Mouse (Mus musculus): ENCODE results near the gene Sqstm1. TPM values are rescaled to one million over a fixed set of nuclear protein-coding genes. Genes with fewer than 3 reads are reported as not detected.

Sqstm1 gene
- polyA plus RNA-seq, 1 experiment from 2014 or later = 176 TPM

DNA sequence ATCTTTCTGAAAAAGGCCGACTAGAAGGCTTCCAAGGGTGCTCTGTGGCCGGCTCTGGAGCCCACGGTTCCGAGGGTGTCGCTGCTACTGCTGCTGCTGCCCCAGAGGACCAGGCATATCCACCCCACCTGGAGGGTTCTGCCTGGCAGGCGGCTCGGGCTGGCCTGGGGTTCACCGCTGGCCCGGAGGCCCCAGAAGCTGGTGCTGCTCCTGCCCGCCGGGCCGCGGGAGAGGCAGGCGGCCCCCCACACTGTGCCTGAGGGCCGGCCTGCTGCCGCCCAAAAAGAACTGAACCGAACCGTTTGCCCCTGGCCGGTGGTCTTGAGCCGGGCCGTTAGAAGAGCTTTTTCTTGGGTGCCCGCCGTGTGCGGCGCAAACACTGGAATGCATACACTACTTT lies 24.0 kb upstream of the Sqstm1 start:
- WGBS = 91% methylated on average over 25 of the region's 25 CpGs
- H3K27me3 ChIP-seq (replicated peaks; ENCODE audit: control insufficient read depth, insufficient read depth, low read length) = peaks cover 6% of the 10 kb centered on the region; the same call in 1 of the 2 replicates
- ATAC-seq (replicated peaks; ENCODE audit: low FRiP score) (no peak), DNase-seq (ENCODE audit: low spot score) (no peak)
- H3K4me2 ChIP-seq = no peak overlapping the region
- H3K36me3 ChIP-seq (ENCODE audit: control insufficient read depth, insufficient read depth, low read length) = peaks cover 24% of the 10 kb centered on the region
- no peaks in the 10 kb centered on the region for H3K9me3 ChIP-seq (ENCODE audit: control insufficient read depth, low read length)
- peaks cover 29% of the 10 kb centered on the region for H3K4me1 ChIP-seq (replicated peaks; ENCODE audit: control insufficient read depth, insufficient read depth, low read length)
- no peak overlapping the region for H3K27ac ChIP-seq (ENCODE audit: low read depth, low read length)
- H3K9ac ChIP-seq (ENCODE audit: low read depth, low read length) = no peak overlapping the region
- H3K4me3 ChIP-seq (ENCODE audit: low read depth, low read length) = no peak overlapping the region

DNA sequence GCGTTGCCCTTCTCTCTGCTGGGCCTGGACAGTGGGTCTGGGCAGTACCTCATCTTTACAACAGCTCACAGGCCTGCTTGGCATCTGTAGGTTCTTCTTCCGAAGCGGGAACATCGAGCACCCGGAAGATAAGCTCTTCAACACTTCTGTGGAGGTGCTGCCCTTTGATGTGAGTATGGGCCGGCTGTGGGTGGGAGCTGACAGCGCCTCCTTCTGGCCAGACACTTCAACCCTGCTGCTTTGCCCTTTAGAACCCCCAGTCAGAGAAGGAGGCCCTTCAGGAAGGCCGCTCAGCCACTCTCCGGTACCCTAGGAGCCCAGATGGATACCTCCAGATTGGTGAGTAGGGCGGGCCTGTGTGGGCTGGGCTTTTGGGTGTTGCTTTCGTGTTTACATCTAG lies 23.4 kb upstream of the Sqstm1 start:
- peaks cover 24% of the 10 kb centered on the region for H3K36me3 ChIP-seq (ENCODE audit: control insufficient read depth, insufficient read depth, low read length)
- DNase-seq (ENCODE audit: low spot score) = no peak

GRCm38 (mm10) chr11:50233022-50233421 lies 22.4 kb upstream of the Sqstm1 start:
- Histone ChIP-seq H3K4me3 (ENCODE audit: low read depth, low read length) (no peak overlapping the region), H3K4me2 (no peak overlapping the region), H3K9ac (ENCODE audit: low read depth, low read length) (no peak overlapping the region), H3K4me1 (replicated peaks; ENCODE audit: control insufficient read depth, insufficient read depth, low read length) (peaks cover 25% of the 10 kb centered on the region), H3K27ac (ENCODE audit: low read depth, low read length) (no peak overlapping the region), H3K9me3 (ENCODE audit: control insufficient read depth, low read length) (no peaks in the 10 kb centered on the region), H3K27me3 (replicated peaks; ENCODE audit: control insufficient read depth, insufficient read depth, low read length) (peaks cover 6% of the 10 kb centered on the region; the same call in 1 of the 2 replicates), H3K36me3 (ENCODE audit: control insufficient read depth, insufficient read depth, low read length) (peaks cover 27% of the 10 kb centered on the region)
- DNase-seq (ENCODE audit: low spot score) (no peak), ATAC-seq (replicated peaks; ENCODE audit: low FRiP score) (no peak)
- WGBS = 89% methylated on average over 13 of the region's 13 CpGs

More for the DNA sequence above, 23.4 kb upstream of the Sqstm1 start:
- Histone ChIP-seq H3K27ac (ENCODE audit: low read depth, low read length) (no peak overlapping the region), H3K27me3 (replicated peaks; ENCODE audit: control insufficient read depth, insufficient read depth, low read length) (peaks cover 6% of the 10 kb centered on the region; the same call in 1 of the 2 replicates), H3K9ac (ENCODE audit: low read depth, low read length) (no peak overlapping the region), H3K9me3 (ENCODE audit: control insufficient read depth, low read length) (no peaks in the 10 kb centered on the region), H3K4me2 (no peak overlapping the region), H3K4me3 (ENCODE audit: low read depth, low read length) (no peak overlapping the region), H3K4me1 (replicated peaks; ENCODE audit: control insufficient read depth, insufficient read depth, low read length) (peaks cover 24% of the 10 kb centered on the region)
- 84% methylated on average over 11 of the region's 11 CpGs for WGBS
- ATAC-seq (replicated peaks; ENCODE audit: low FRiP score) = no peak

DNA sequence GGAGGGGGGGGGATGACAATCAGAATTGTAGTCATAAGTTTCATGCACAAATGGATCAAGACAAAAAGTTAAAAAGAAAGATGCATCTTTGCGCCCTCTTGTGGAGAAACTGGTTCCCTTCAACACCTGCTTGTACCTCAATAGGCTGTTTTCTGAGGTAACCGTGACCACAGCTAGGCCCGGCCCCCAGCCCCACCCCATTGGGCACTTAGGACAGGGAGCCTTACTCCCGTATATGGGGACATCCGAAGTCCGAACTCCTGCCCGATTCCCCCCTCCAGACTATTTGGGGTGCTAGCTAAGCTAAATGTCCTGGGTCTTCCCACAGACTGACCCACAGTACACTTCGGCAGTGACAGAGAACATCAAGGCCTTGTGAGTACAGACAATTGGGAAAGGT lies 20.8 kb upstream of the Sqstm1 start:
- no peaks in the 10 kb centered on the region for H3K9me3 ChIP-seq (ENCODE audit: control insufficient read depth, low read length)
- peaks cover 27% of the 10 kb centered on the region for H3K36me3 ChIP-seq (ENCODE audit: control insufficient read depth, insufficient read depth, low read length)
- H3K4me3 ChIP-seq (ENCODE audit: low read depth, low read length) = 0 out of 2 replicates have a peak overlapping the region, but pooled peaks have one; percentile 8
- no peak overlapping the region for H3K9ac ChIP-seq (ENCODE audit: low read depth, low read length)
- DNase-seq (ENCODE audit: low spot score) = no peak
- H3K4me1 ChIP-seq (replicated peaks; ENCODE audit: control insufficient read depth, insufficient read depth, low read length) = peaks cover 31% of the 10 kb centered on the region
- no peak for ATAC-seq (replicated peaks; ENCODE audit: low FRiP score)
- 35% methylated on average over 8 of the region's 8 CpGs for WGBS
- H3K27me3 ChIP-seq (replicated peaks; ENCODE audit: control insufficient read depth, insufficient read depth, low read length) = no peaks in the 10 kb centered on the region
- H3K27ac ChIP-seq (ENCODE audit: low read depth, low read length) = no peak overlapping the region
- H3K4me2 ChIP-seq = peak overlapping the region; percentile 52

- Histone ChIP-seq H3K27ac (ENCODE audit: low read depth, low read length) (no peak overlapping the region), H3K9ac (ENCODE audit: low read depth, low read length) (no peak overlapping the region), H3K4me3 (ENCODE audit: low read depth, low read length) (0 out of 2 replicates have a peak overlapping the region, but pooled peaks have one; percentile 8), H3K4me1 (replicated peaks; ENCODE audit: control insufficient read depth, insufficient read depth, low read length) (peaks cover 30% of the 10 kb centered on the region), H3K27me3 (replicated peaks; ENCODE audit: control insufficient read depth, insufficient read depth, low read length) (no peaks in the 10 kb centered on the region), H3K4me2 (peak overlapping the region; percentile 52), H3K9me3 (ENCODE audit: control insufficient read depth, low read length) (no peaks in the 10 kb centered on the region), H3K36me3 (ENCODE audit: control insufficient read depth, insufficient read depth, low read length) (peaks cover 27% of the 10 kb centered on the region)
- DNase-seq (ENCODE audit: low spot score) (no peak), ATAC-seq (replicated peaks; ENCODE audit: low FRiP score) (no peak)
- WGBS = 56% methylated on average over 45 of the region's 45 CpGs
Measured at GRCm38 (mm10) chr11:50230481-50231304, 20.1 kb upstream of the Sqstm1 start.

DNA sequence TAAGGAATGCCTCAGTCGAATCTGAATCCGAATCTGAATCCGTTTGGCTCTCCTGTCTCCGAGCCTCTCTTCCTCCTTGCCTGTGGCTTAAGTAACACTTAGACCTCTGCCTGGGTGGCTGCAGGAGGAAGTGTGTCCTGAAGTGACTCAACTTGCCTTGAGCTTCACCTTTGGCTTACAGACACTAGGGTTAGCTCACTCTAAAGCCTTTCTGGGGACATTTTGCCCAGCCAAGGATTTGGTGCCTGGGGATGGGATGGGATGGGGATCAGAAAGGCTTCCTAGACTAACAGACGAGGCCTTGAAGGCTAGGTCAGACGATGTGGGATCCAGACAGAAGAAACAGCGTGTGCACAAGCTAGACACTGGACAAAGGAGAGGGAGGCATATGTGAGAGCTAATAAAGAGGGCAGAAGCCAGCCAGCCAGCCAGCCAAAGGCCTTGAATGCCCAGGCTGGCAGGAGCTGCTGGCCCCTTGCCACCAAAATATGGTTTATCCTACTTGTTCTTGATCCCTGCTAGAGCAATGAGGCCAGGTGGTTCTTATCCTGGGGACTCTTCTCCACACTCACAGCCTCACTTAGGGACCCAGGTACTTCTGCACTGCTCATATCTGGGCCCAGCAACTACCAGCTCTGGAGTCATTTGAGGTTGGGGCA lies 18.8 kb upstream of the Sqstm1 start:
- no peak overlapping the region for H3K4me3 ChIP-seq (ENCODE audit: low read depth, low read length)
- H3K27ac ChIP-seq (ENCODE audit: low read depth, low read length) = no peak overlapping the region
- peaks cover 24% of the 10 kb centered on the region for H3K36me3 ChIP-seq (ENCODE audit: control insufficient read depth, insufficient read depth, low read length)
- 54% methylated on average over 7 of the region's 7 CpGs for WGBS
- no peak for DNase-seq (ENCODE audit: low spot score)
- no peak overlapping the region for H3K9ac ChIP-seq (ENCODE audit: low read depth, low read length)
- no peak for ATAC-seq (replicated peaks; ENCODE audit: low FRiP score)
- no peaks in the 10 kb centered on the region for H3K27me3 ChIP-seq (replicated peaks; ENCODE audit: control insufficient read depth, insufficient read depth, low read length)
- H3K4me1 ChIP-seq (replicated peaks; ENCODE audit: control insufficient read depth, insufficient read depth, low read length) = peaks cover 30% of the 10 kb centered on the region
- H3K9me3 ChIP-seq (ENCODE audit: control insufficient read depth, low read length) = no peaks in the 10 kb centered on the region
- H3K4me2 ChIP-seq = no peak overlapping the region

- H3K27ac ChIP-seq (ENCODE audit: low read depth, low read length) = no peak overlapping the region
- H3K27me3 ChIP-seq (replicated peaks; ENCODE audit: control insufficient read depth, insufficient read depth, low read length) = no peaks in the 10 kb centered on the region
- H3K4me1 ChIP-seq (replicated peaks; ENCODE audit: control insufficient read depth, insufficient read depth, low read length) = peaks cover 34% of the 10 kb centered on the region
- 44% methylated on average over 3 of the region's 3 CpGs for WGBS
- H3K4me3 ChIP-seq (ENCODE audit: low read depth, low read length) = no peak overlapping the region
- no peaks in the 10 kb centered on the region for H3K9me3 ChIP-seq (ENCODE audit: control insufficient read depth, low read length)
- no peak overlapping the region for H3K9ac ChIP-seq (ENCODE audit: low read depth, low read length)
- ATAC-seq (replicated peaks; ENCODE audit: low FRiP score) (no peak), DNase-seq (ENCODE audit: low spot score) (no peak)
- H3K4me2 ChIP-seq = no peak overlapping the region
- H3K36me3 ChIP-seq (ENCODE audit: control insufficient read depth, insufficient read depth, low read length) = peaks cover 19% of the 10 kb centered on the region
Measured at GRCm38 (mm10) chr11:50228772-50229171, 18.1 kb upstream of the Sqstm1 start.

DNA sequence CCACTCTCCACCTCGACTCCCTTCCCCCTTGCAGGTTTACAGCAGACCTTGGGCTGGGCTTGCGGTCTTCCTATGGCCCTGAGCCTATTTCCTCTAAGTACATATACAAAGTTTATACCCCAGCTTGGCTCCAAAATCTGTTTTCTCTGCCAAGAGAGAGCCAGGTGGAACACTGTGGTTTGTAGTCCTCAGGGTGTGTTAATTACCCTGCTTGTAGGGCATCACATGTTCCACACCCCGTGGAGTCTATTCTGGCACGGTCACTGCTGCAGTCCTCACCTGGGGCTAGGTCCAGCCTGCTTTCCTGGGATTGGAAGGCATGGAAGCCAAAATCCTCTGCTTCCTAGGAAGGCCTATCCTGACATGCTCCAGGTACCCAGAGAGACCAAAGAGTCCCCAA lies 17.1 kb upstream of the Sqstm1 start:
- H3K9ac ChIP-seq (ENCODE audit: low read depth, low read length) = no peak overlapping the region
- no peak overlapping the region for H3K4me3 ChIP-seq (ENCODE audit: low read depth, low read length)
- no peaks in the 10 kb centered on the region for H3K9me3 ChIP-seq (ENCODE audit: control insufficient read depth, low read length)
- H3K27ac ChIP-seq (ENCODE audit: low read depth, low read length) = no peak overlapping the region
- 85% methylated on average over 4 of the region's 4 CpGs for WGBS
- H3K4me2 ChIP-seq = no peak overlapping the region; the same call in 1 of the 2 replicates
- DNase-seq (ENCODE audit: low spot score) = no peak
- peaks cover 11% of the 10 kb centered on the region; the same call in 1 of the 2 replicates for H3K36me3 ChIP-seq (ENCODE audit: control insufficient read depth, insufficient read depth, low read length)
- H3K27me3 ChIP-seq (replicated peaks; ENCODE audit: control insufficient read depth, insufficient read depth, low read length) = no peaks in the 10 kb centered on the region
- ATAC-seq (replicated peaks; ENCODE audit: low FRiP score) = no peak
- peaks cover 42% of the 10 kb centered on the region for H3K4me1 ChIP-seq (replicated peaks; ENCODE audit: control insufficient read depth, insufficient read depth, low read length)

All from liver, embryonic 11.5 days (tissue).